Mouse (Mus musculus): Measurements from ENCODE around the gene Myh14. TPM values are rescaled to one million over a fixed set of nuclear protein-coding genes. Genes with fewer than 3 reads are reported as not detected.

Myh14 gene
- polyA plus RNA-seq, 1 experiment from 2014 or later = 0.56 TPM

DNA sequence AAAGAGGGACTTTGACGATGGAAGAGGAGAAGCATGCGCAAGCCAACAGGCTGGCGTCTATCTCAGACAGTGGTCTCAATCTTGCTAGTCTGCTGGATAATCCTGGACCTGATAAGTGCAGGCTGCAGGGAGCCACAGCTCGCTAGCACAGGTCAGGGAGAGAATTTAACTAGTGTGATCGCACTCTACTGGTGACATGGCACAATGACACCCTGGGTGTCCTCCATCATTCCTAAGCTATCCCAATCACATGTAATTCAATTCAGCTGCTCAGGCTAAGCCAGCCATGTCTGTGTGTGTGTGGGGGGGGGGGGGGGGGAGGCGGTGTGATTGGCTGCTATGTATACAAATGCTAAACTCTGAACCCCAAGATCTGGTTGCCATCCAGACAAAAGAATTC, 31.3 kb upstream of the Myh14 start:
- ATAC-seq (replicated peaks; ENCODE audit: insufficient number of reproducible peaks, low FRiP score, low TSS enrichment) = no peak
- 2% methylated on average over 6 of the region's 6 CpGs for WGBS (ENCODE audit: insufficient replicate concordance)

DNA sequence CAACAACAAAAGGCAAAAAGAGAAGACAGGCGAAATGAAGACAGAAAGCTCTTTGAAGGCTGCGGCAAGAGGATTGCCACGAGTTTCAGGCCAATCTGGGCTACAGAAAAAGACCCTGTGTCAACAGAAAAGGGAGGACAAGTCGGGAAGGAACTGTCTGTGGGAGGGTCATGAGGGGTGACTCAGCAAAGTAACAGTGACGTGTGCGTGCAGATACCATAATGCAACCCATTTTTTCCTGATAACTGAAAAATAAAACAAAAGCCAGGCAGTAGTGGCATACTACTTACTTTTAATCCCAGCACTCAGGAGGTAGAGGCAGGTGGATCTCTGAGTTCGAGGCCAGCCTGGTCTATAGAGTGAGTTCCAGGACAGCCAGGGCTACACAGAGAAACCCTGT, 27.3 kb upstream of the Myh14 start:
- Histone ChIP-seq H3K27me3 (ENCODE audit: control insufficient read depth, insufficient read depth, low read length) (peaks cover 7% of the 10 kb centered on the region; the same call in 1 of the 2 replicates), H3K9me3 (replicated peaks; ENCODE audit: control insufficient read depth, low read length) (no peaks in the 10 kb centered on the region), H3K4me2 (no peak overlapping the region; the same call in 1 of the 2 replicates), H3K4me1 (ENCODE audit: control insufficient read depth, insufficient read depth, low read length) (peaks cover 5% of the 10 kb centered on the region; the same call in 1 of the 2 replicates), H3K36me3 (ENCODE audit: control insufficient read depth, insufficient read depth, low read length) (no peaks in the 10 kb centered on the region), H3K4me3 (ENCODE audit: low read depth, low read length) (no peak overlapping the region), H3K9ac (ENCODE audit: low read depth, low read length) (no peak overlapping the region), H3K27ac (ENCODE audit: low read depth, low read length) (no peak overlapping the region)
- no peak for ATAC-seq (replicated peaks; ENCODE audit: insufficient number of reproducible peaks, low FRiP score, low TSS enrichment)
- WGBS (ENCODE audit: insufficient replicate concordance) = 53% methylated on average over 7 of the region's 7 CpGs

More for the DNA sequence above, 31.3 kb upstream of the Myh14 start:
- H3K9ac ChIP-seq (ENCODE audit: low read depth, low read length) = no peak overlapping the region
- 0 out of 2 replicates have a peak, but pooled peaks cover 3% of the 10 kb centered on the region for H3K9me3 ChIP-seq (replicated peaks; ENCODE audit: control insufficient read depth, low read length)
- H3K4me1 ChIP-seq (ENCODE audit: control insufficient read depth, insufficient read depth, low read length) = peaks cover 4% of the 10 kb centered on the region; the same call in 1 of the 2 replicates
- no peaks in the 10 kb centered on the region for H3K36me3 ChIP-seq (ENCODE audit: control insufficient read depth, insufficient read depth, low read length)
- no peak overlapping the region for H3K4me2 ChIP-seq
- H3K27ac ChIP-seq (ENCODE audit: low read depth, low read length) = no peak overlapping the region
- peaks cover 7% of the 10 kb centered on the region; the same call in 1 of the 2 replicates for H3K27me3 ChIP-seq (ENCODE audit: control insufficient read depth, insufficient read depth, low read length)
- H3K4me3 ChIP-seq (ENCODE audit: low read depth, low read length) = no peak overlapping the region

DNA sequence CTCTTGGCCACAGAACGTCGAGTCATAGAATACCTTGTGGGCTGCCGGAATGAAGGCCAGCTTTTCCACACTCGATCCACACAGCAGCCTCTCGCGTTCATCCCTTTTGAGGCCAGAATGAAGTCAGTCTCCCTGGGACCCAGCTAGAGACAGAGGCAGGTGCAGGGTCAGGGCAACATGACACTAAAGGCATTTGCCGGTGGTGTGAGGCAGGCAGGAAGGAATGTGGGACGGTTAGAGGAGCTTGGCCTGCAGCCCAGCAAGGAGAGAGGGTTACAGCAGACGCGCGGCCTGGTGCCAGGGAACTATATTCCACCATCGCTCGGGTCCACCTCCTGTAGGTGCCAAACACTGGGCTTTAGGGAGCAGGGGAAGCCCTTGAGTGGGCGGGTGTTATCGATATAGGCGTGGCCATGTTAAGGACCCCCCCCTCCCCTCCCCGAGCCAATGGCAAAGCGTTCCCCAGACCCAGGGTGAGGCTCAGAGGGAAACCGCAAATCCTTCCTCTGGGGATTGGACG, 26.6 kb upstream of the Myh14 start:
- H3K9me3 ChIP-seq (replicated peaks; ENCODE audit: control insufficient read depth, low read length) = no peaks in the 10 kb centered on the region
- peak overlapping the region; percentile 1; the same call in 1 of the 2 replicates for H3K4me2 ChIP-seq
- 12% methylated on average over 20 of the region's 20 CpGs for WGBS (ENCODE audit: insufficient replicate concordance)
- no peaks in the 10 kb centered on the region for H3K36me3 ChIP-seq (ENCODE audit: control insufficient read depth, insufficient read depth, low read length)
- H3K4me3 ChIP-seq (ENCODE audit: low read depth, low read length) = no peak overlapping the region
- peak; percentile 55; the same call in 1 of the 2 replicates for ATAC-seq (replicated peaks; ENCODE audit: insufficient number of reproducible peaks, low FRiP score, low TSS enrichment)
- no peak overlapping the region for H3K27ac ChIP-seq (ENCODE audit: low read depth, low read length)
- H3K9ac ChIP-seq (ENCODE audit: low read depth, low read length) = no peak overlapping the region
- H3K4me1 ChIP-seq (ENCODE audit: control insufficient read depth, insufficient read depth, low read length) = peaks cover 5% of the 10 kb centered on the region; the same call in 1 of the 2 replicates
- H3K27me3 ChIP-seq (ENCODE audit: control insufficient read depth, insufficient read depth, low read length) = peaks cover 7% of the 10 kb centered on the region; the same call in 1 of the 2 replicates

DNA sequence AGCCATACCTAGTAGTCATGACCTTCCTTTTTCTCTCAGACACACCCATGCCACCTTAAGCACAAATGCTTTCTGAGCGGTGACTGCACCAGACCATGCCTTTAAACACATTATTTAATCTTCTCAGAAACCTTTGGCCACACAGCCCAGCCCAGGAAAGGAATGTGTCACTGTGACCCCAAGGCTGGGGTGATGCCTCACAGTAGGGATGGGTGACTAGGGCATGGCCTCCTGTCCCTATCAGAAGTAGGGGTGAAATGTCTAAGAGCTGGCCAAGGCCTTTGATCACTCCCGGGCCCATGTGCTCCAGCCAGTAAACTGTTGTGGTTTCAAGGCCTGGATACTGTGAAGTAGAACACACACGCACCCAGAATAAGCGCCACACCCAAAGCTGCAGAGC, 24.6 kb upstream of the Myh14 start:
- no peaks in the 10 kb centered on the region for H3K9me3 ChIP-seq (replicated peaks; ENCODE audit: control insufficient read depth, low read length)
- H3K4me1 ChIP-seq (ENCODE audit: control insufficient read depth, insufficient read depth, low read length) = peaks cover 5% of the 10 kb centered on the region; the same call in 1 of the 2 replicates
- H3K36me3 ChIP-seq (ENCODE audit: control insufficient read depth, insufficient read depth, low read length) = no peaks in the 10 kb centered on the region
- H3K4me3 ChIP-seq (ENCODE audit: low read depth, low read length) = no peak overlapping the region
- peaks cover 7% of the 10 kb centered on the region; the same call in 1 of the 2 replicates for H3K27me3 ChIP-seq (ENCODE audit: control insufficient read depth, insufficient read depth, low read length)
- ATAC-seq (replicated peaks; ENCODE audit: insufficient number of reproducible peaks, low FRiP score, low TSS enrichment) = no peak
- no peak overlapping the region for H3K9ac ChIP-seq (ENCODE audit: low read depth, low read length)
- H3K27ac ChIP-seq (ENCODE audit: low read depth, low read length) = no peak overlapping the region
- no peak overlapping the region for H3K4me2 ChIP-seq
- WGBS (ENCODE audit: insufficient replicate concordance) = 78% methylated on average over 4 of the region's 4 CpGs

DNA sequence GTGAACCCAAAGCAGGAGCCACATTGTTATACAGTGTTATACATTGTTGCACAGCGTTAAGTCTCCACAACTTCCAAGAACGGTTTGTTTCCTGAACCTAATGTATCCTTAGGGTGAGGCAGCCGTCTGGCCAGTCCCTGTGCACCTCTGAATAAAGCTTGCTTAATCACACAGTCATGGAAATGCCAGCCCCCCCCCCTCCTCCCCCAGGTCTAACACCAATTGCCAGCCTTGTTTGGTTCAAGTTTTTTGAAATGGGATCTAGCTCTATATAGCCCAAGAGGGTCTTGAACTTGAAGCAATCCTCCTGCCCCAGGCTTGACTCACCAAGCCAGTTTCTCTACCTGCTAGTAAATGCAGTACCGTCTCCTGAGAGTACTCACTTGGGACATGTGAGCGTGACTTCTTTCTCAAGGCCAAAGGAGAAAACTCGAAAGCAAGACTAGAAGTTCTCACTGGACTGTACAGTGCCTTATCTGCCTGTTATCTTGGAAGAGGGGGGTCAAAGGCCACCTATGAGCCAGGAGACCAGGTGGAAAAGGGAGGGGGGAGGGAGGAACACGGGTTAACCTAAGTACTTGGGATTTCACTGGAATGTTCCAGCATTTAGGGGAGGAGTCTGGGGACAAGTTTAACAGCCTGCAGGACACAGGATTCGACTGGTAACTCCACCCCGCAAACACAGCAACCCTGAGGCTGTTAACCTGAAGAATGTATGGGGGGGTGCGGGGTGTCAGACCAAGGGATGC, 23.0 kb upstream of the Myh14 start:
- 63% methylated on average over 10 of the region's 10 CpGs for WGBS (ENCODE audit: insufficient replicate concordance)
- Histone ChIP-seq H3K9me3 (replicated peaks; ENCODE audit: control insufficient read depth, low read length) (no peaks in the 10 kb centered on the region), H3K27me3 (ENCODE audit: control insufficient read depth, insufficient read depth, low read length) (peaks cover under 1% of the 10 kb centered on the region; the same call in 1 of the 2 replicates), H3K36me3 (ENCODE audit: control insufficient read depth, insufficient read depth, low read length) (no peaks in the 10 kb centered on the region), H3K4me3 (ENCODE audit: low read depth, low read length) (no peak overlapping the region), H3K4me2 (no peak overlapping the region), H3K27ac (ENCODE audit: low read depth, low read length) (no peak overlapping the region), H3K4me1 (ENCODE audit: control insufficient read depth, insufficient read depth, low read length) (peaks cover 5% of the 10 kb centered on the region; the same call in 1 of the 2 replicates), H3K9ac (ENCODE audit: low read depth, low read length) (no peak overlapping the region)
- ATAC-seq (replicated peaks; ENCODE audit: insufficient number of reproducible peaks, low FRiP score, low TSS enrichment) = no peak

DNA sequence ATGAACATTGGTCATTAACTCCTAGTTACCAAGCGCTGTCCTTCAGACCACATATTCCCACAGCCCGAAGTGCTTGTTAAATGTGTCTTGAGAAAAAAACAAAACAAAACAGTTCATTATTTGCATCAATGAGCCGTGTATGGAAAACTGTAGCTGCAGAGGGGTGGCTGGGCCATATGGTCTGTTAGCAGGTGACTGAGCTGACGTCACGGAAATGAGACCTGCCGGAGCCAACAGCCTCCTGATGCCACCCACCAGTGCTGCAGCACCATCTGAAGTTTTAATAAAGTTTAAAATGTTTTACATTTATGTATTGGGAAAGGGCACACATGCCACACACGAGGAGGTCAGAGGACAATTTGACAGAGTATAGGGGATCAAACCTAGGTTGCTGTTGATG, 18.7 kb upstream of the Myh14 start:
- no peak for ATAC-seq (replicated peaks; ENCODE audit: insufficient number of reproducible peaks, low FRiP score, low TSS enrichment)

DNA sequence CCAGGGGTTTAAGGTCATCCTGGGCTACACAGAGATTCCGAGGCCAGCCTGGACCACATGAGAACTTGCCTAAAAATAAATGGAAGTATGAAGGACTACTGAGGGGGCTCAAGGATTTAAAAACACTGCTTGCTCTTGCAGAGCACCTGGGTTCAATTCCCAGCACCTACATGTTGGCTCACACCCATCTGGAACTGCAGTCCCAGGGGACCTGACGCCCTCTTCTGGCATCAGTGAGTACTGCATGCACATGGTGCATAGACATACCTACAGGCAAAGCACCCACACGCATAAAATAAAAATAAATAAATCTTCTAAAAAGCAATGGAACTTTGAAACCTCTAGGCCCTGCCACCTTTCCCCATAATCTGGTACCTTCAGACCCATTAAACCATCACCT, 18.2 kb upstream of the Myh14 start:
- WGBS (ENCODE audit: insufficient replicate concordance) = 66% methylated on average over 3 of the region's 3 CpGs
- Histone ChIP-seq H3K9ac (ENCODE audit: low read depth, low read length) (no peak overlapping the region), H3K4me3 (ENCODE audit: low read depth, low read length) (no peak overlapping the region), H3K4me1 (ENCODE audit: control insufficient read depth, insufficient read depth, low read length) (no peaks in the 10 kb centered on the region), H3K27ac (ENCODE audit: low read depth, low read length) (no peak overlapping the region), H3K27me3 (ENCODE audit: control insufficient read depth, insufficient read depth, low read length) (no peaks in the 10 kb centered on the region), H3K36me3 (ENCODE audit: control insufficient read depth, insufficient read depth, low read length) (no peaks in the 10 kb centered on the region), H3K9me3 (replicated peaks; ENCODE audit: control insufficient read depth, low read length) (no peaks in the 10 kb centered on the region), H3K4me2 (no peak overlapping the region)
- ATAC-seq (replicated peaks; ENCODE audit: insufficient number of reproducible peaks, low FRiP score, low TSS enrichment) = no peak

More for the DNA sequence above, 18.7 kb upstream of the Myh14 start:
- H3K27ac ChIP-seq (ENCODE audit: low read depth, low read length) = no peak overlapping the region
- no peaks in the 10 kb centered on the region for H3K36me3 ChIP-seq (ENCODE audit: control insufficient read depth, insufficient read depth, low read length)
- no peak overlapping the region for H3K9ac ChIP-seq (ENCODE audit: low read depth, low read length)
- no peaks in the 10 kb centered on the region for H3K9me3 ChIP-seq (replicated peaks; ENCODE audit: control insufficient read depth, low read length)
- H3K27me3 ChIP-seq (ENCODE audit: control insufficient read depth, insufficient read depth, low read length) = no peaks in the 10 kb centered on the region
- H3K4me3 ChIP-seq (ENCODE audit: low read depth, low read length) = no peak overlapping the region
- no peaks in the 10 kb centered on the region for H3K4me1 ChIP-seq (ENCODE audit: control insufficient read depth, insufficient read depth, low read length)
- WGBS (ENCODE audit: insufficient replicate concordance) = 83% methylated on average over 7 of the region's 7 CpGs
- H3K4me2 ChIP-seq = no peak overlapping the region

DNA sequence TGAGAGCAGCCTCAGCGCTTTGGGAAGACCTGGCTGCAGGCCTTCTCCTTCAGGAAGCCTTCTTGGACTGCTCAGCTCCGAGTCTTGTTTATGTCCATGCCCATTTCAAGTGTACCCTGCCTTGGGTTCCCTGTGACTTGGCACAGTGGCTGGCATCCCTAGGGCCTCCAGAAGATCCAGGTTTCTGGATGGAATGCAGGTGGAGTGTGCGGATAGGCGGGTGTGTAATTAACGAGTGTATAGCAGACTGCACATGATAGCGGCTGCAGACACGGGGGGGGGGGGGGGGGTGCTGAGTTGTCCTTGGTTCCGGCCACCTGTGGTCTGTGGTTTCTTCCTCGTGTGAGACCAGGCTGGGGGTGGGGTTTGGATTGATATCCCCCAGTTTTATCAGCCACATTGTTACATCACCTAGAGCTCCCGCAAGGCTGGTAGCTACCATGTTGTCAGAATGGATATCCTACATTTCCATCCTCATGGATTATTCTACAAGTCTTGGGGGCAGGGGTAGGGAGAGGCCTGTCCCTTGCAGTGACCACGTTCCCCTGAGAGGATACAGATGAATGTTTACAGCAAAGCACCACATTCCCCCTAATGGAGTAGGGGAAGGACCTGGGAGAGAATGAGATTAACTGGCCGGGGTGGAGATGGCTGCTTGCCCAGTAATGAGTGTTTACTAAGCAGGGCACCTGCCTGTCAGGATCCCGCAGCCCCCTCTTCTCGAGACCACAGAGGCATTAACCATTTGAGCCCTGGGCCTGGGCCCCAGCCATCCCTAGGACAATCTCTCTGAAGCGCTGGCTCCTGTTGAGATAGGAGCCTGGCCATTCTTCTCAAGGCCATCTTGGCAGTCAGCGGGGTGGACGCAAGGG, 15.1 kb upstream of the Myh14 start:
- H3K27ac ChIP-seq (ENCODE audit: low read depth, low read length) = no peak overlapping the region
- H3K4me1 ChIP-seq (ENCODE audit: control insufficient read depth, insufficient read depth, low read length) = no peaks in the 10 kb centered on the region
- no peak overlapping the region for H3K4me2 ChIP-seq
- H3K9me3 ChIP-seq (replicated peaks; ENCODE audit: control insufficient read depth, low read length) = no peaks in the 10 kb centered on the region
- H3K4me3 ChIP-seq (ENCODE audit: low read depth, low read length) = no peak overlapping the region
- H3K36me3 ChIP-seq (ENCODE audit: control insufficient read depth, insufficient read depth, low read length) = no peaks in the 10 kb centered on the region
- WGBS (ENCODE audit: insufficient replicate concordance) = 65% methylated on average over 17 of the region's 17 CpGs
- no peak for ATAC-seq (replicated peaks; ENCODE audit: insufficient number of reproducible peaks, low FRiP score, low TSS enrichment)
- H3K9ac ChIP-seq (ENCODE audit: low read depth, low read length) = no peak overlapping the region
- no peaks in the 10 kb centered on the region for H3K27me3 ChIP-seq (ENCODE audit: control insufficient read depth, insufficient read depth, low read length)

Data from heart, embryonic 11.5 days (tissue).